Mouse (Mus musculus) lung, postnatal 0 days (tissue): ENCODE measurements around the gene Pnkd. TPM values are rescaled to one million over a fixed set of nuclear protein-coding genes. Genes with fewer than 3 reads are reported as not detected.

Experiments
- ATAC-seq: fragments of 200-750 bp; cut with Nextera tagmentation; 2 replicates; pipeline ENCODE4 v1.8.0; 2017; ENCODE audit warnings: moderate library complexity
- DNase-seq: peaks from one replicate; pipeline ENCODE4 v3.0.0-alpha.2; 2016; ENCODE audit warnings: low spot score
- H3K27ac ChIP-seq: fragments of 300-500 bp; sonication (generic); 2 replicates; pipeline ENCODE4 v1.5.1; 2014; ENCODE audit warnings: antibody characterized with exemption, mild to moderate bottlenecking, low read length, mixed read lengths
- H3K27me3 ChIP-seq: fragments of 300-500 bp; sonication (generic); replicated peaks from 2 replicates; pipeline ENCODE4 v1.6.1; 2014; ENCODE audit warnings: low read length, mixed read lengths; ENCODE audit not compliant: insufficient read depth
- H3K36me3 ChIP-seq: fragments of 300-500 bp; sonication (generic); 2 replicates; pipeline ENCODE4 v1.6.1; 2014; ENCODE audit warnings: low read length, mixed read lengths; ENCODE audit not compliant: insufficient read depth
- H3K4me1 ChIP-seq: fragments of 300-500 bp; sonication (generic); 2 replicates; pipeline ENCODE4 v1.6.1; 2014; ENCODE audit warnings: antibody characterized with exemption, low read depth, low read length, mixed read lengths; ENCODE audit not compliant: insufficient read depth
- H3K4me2 ChIP-seq: fragments of 300-500 bp; sonication (generic); replicated peaks from 2 replicates; pipeline ENCODE4 v1.6.1; 2014; ENCODE audit warnings: low read depth, mild to moderate bottlenecking, low read length, moderate library complexity, mixed read lengths
- H3K4me3 ChIP-seq: fragments of 300-500 bp; sonication (generic); 2 replicates; pipeline ENCODE4 v1.5.1; 2014; ENCODE audit warnings: low read depth, low read length
- H3K9ac ChIP-seq: fragments of 300-500 bp; sonication (generic); replicated peaks from 2 replicates; pipeline ENCODE4 v1.6.1; 2014; ENCODE audit warnings: low read depth, mild to moderate bottlenecking
- H3K9me3 ChIP-seq: fragments of 300-500 bp; sonication (generic); 2 replicates; pipeline ENCODE4 v1.6.1; 2016; ENCODE audit warnings: low read length, mixed read lengths
- CTCF ChIP-seq: IDR thresholded peaks from 2 replicates; pipeline ENCODE4 v1.5.1; 2016; ENCODE audit warnings: antibody characterized with exemption, mild to moderate bottlenecking
- EP300 ChIP-seq: IDR thresholded peaks from 2 replicates; pipeline ENCODE4 v1.6.1; 2016; ENCODE audit warnings: antibody characterized with exemption, mild to moderate bottlenecking, control low read depth
- WGBS: fragments of 180-500 bp; shearing (Covaris S2); extraction: QIAGEN DNeasy Blood & Tissue Kit; methylation state at CpG from one replicate; pipeline ENCODE4 v1.1.7; 2014; 5-methylcytosine and 5-hydroxymethylcytosine counted together
- polyA plus RNA-seq: library from polyadenylated mRNA; unstranded; fragments of >200 nt; fragmentation: Nextera tagmentation; extraction: Ambion mirVana; gene quantifications from 2 replicates; pipeline ENCODE4 v1.2.1, GENCODE M21; 2015

Pnkd gene
- polyA plus RNA-seq, 1 experiment from 2014 or later, result 88.7 TPM

- no peaks in the 10 kb centered on the region for H3K9me3 ChIP-seq
- peak overlapping the region; percentile 87 for H3K4me3 ChIP-seq
- no peaks in the 10 kb centered on the region for H3K27me3 ChIP-seq
- no peak for ATAC-seq
- H3K9ac ChIP-seq, result peak overlapping the region; percentile 97
- H3K4me1 ChIP-seq, result peaks cover 51% of the 10 kb centered on the region
- no peaks in the 10 kb centered on the region for H3K36me3 ChIP-seq
- peak overlapping the region; percentile 99 for H3K27ac ChIP-seq
- 54% methylated on average over 2 of the region's 2 CpGs for WGBS
- H3K4me2 ChIP-seq, result peak overlapping the region; percentile 67
- TF ChIP-seq EP300 (no peak), CTCF (no peak)
- peak; percentile 28 for DNase-seq
Observed at GRCm38 (mm10) chr1:74302835-74303234, 18.1 kb downstream of the Pnkd start.

- Histone ChIP-seq H3K9me3 (no peaks in the 10 kb centered on the region), H3K36me3 (no peaks in the 10 kb centered on the region), H3K4me2 (peak overlapping the region; percentile 67), H3K9ac (peak overlapping the region; percentile 97), H3K4me1 (peaks cover 42% of the 10 kb centered on the region; the same call in 1 of the 2 replicates), H3K27me3 (no peaks in the 10 kb centered on the region), H3K4me3 (peak overlapping the region; percentile 87), H3K27ac (peak overlapping the region; percentile 99)
- DNase-seq, result peak; percentile 88
- no peak for TF ChIP-seq EP300
- TF ChIP-seq CTCF, result peak; percentile 25; the same call in 1 of the 2 replicates
- under 1% methylated on average over 50 of the region's 56 CpGs for WGBS
- ATAC-seq, result peak; percentile 85
Observed at GRCm38 (mm10) chr1:74303509-74304338, 19.0 kb downstream of the Pnkd start.

- WGBS, result 4% methylated on average over 12 of the region's 12 CpGs
Observed at GRCm38 (mm10) chr1:74304339-74304790, 19.6 kb downstream of the Pnkd start.

GRCm38 (mm10) chr1:74304946-74305345 lies 20.2 kb downstream of the Pnkd start:
- WGBS, result 32% methylated on average over 4 of the region's 4 CpGs
- no peak overlapping the region for H3K27ac ChIP-seq
- no peaks in the 10 kb centered on the region for H3K27me3 ChIP-seq
- H3K4me1 ChIP-seq, result peaks cover 31% of the 10 kb centered on the region; the same call in 1 of the 2 replicates
- no peak for TF ChIP-seq CTCF
- peak; percentile 56 for TF ChIP-seq EP300
- no peak overlapping the region for H3K4me2 ChIP-seq
- H3K36me3 ChIP-seq, result no peaks in the 10 kb centered on the region
- H3K9me3 ChIP-seq, result no peaks in the 10 kb centered on the region
- peak; percentile 84 for DNase-seq
- peak; percentile 43 for ATAC-seq
- H3K9ac ChIP-seq, result no peak overlapping the region
- no peak overlapping the region for H3K4me3 ChIP-seq

More at GRCm38 (mm10) chr1:74304339-74304790, 19.6 kb downstream of the Pnkd start:
- DNase-seq (peak; percentile 83), ATAC-seq (peak; percentile 38)
- Histone ChIP-seq H3K4me2 (peak overlapping the region; percentile 67), H3K36me3 (no peaks in the 10 kb centered on the region), H3K27ac (peak overlapping the region; percentile 99), H3K27me3 (no peaks in the 10 kb centered on the region), H3K4me1 (peaks cover 36% of the 10 kb centered on the region; the same call in 1 of the 2 replicates), H3K9ac (peak overlapping the region; percentile 97), H3K4me3 (peak overlapping the region; percentile 87), H3K9me3 (no peaks in the 10 kb centered on the region)
- TF ChIP-seq EP300 (no peak), CTCF (no peak)

GRCm38 (mm10) chr1:74305522-74305921 lies 20.8 kb downstream of the Pnkd start, which contains the start of gene Tmbim1:
Tmbim1 (minus strand) TSS chr1:74305622.
- Histone ChIP-seq H3K9me3 (no peaks in the 10 kb centered on the region), H3K4me1 (peaks cover 27% of the 10 kb centered on the region; the same call in 1 of the 2 replicates), H3K9ac (peak within 1 kb of the TSS; percentile 97), H3K4me2 (peak within 1 kb of the TSS; percentile 67), H3K4me3 (peak within 1 kb of the TSS; percentile 87), H3K27me3 (no peaks in the 10 kb centered on the region), H3K27ac (peak within 1 kb of the TSS; percentile 99), H3K36me3 (no peaks in the 10 kb centered on the region)
- WGBS, result 78% methylated on average over 2 of the region's 2 CpGs
- no peak for TF ChIP-seq EP300
- DNase-seq, result no peak
- no peak for ATAC-seq

GRCm38 (mm10) chr1:74307146-74307545 lies 22.4 kb downstream of the Pnkd start:
- Histone ChIP-seq H3K36me3 (no peaks in the 10 kb centered on the region), H3K4me3 (no peak overlapping the region), H3K4me1 (peaks cover 12% of the 10 kb centered on the region; the same call in 1 of the 2 replicates), H3K4me2 (no peak overlapping the region), H3K27ac (no peak overlapping the region), H3K27me3 (no peaks in the 10 kb centered on the region), H3K9me3 (no peaks in the 10 kb centered on the region), H3K9ac (no peak overlapping the region)
- DNase-seq (no peak), ATAC-seq (no peak)
- 95% methylated on average over 1 of the region's 1 CpGs for WGBS
- TF ChIP-seq CTCF (no peak), EP300 (no peak)
